Mouse (Mus musculus): ENCODE data around the gene Foxc1.

Foxc1 gene

GRCm38 (mm10) chr13:31806428-31806832 is at the start of gene Foxc1:
Foxc1 (plus strand) TSS chr13:31806633.
- no peak for DNase-seq (ENCODE audit: low read depth, low spot score)

GRCm38 (mm10) chr13:31760411-31760810 is 46.0 kb upstream of the Foxc1 start:
- no peak for DNase-seq (ENCODE audit: low read depth, low spot score)

GRCm38 (mm10) chr13:31761057-31761456 is 45.4 kb upstream of the Foxc1 start:
- DNase-seq (ENCODE audit: low read depth, low spot score) = no peak

- no peak for DNase-seq (ENCODE audit: low read depth, low spot score)
These were observed 42.0 kb upstream of the Foxc1 start for GRCm38 (mm10) chr13:31764419-31764818.

- DNase-seq (ENCODE audit: low read depth, low spot score) = no peak
These were observed 40.9 kb upstream of the Foxc1 start for GRCm38 (mm10) chr13:31765564-31765963.

- DNase-seq (ENCODE audit: low read depth, low spot score) = no peak
These were observed 33.6 kb upstream of the Foxc1 start for GRCm38 (mm10) chr13:31772882-31773281.

GRCm38 (mm10) chr13:31775762-31776161 is 30.7 kb upstream of the Foxc1 start:
- DNase-seq (ENCODE audit: low read depth, low spot score) = no peak

GRCm38 (mm10) chr13:31779281-31779981 is 27.0 kb upstream of the Foxc1 start:
- no peak for DNase-seq (ENCODE audit: low read depth, low spot score)

- no peak for DNase-seq (ENCODE audit: low read depth, low spot score)
These were observed 26.1 kb upstream of the Foxc1 start for GRCm38 (mm10) chr13:31780299-31780698.

- DNase-seq (ENCODE audit: low read depth, low spot score) = no peak
These were observed 24.4 kb upstream of the Foxc1 start for GRCm38 (mm10) chr13:31782063-31782462.

- no peak for DNase-seq (ENCODE audit: low read depth, low spot score)
These were observed 21.7 kb upstream of the Foxc1 start for GRCm38 (mm10) chr13:31784757-31785156.

- DNase-seq (ENCODE audit: low read depth, low spot score) = peak; percentile 53
These were observed 13.8 kb upstream of the Foxc1 start for GRCm38 (mm10) chr13:31792480-31793132.

GRCm38 (mm10) chr13:31793163-31793562 is 13.3 kb upstream of the Foxc1 start:
- DNase-seq (ENCODE audit: low read depth, low spot score) = no peak

GRCm38 (mm10) chr13:31797346-31797745 is 9.1 kb upstream of the Foxc1 start:
- no peak for DNase-seq (ENCODE audit: low read depth, low spot score)

GRCm38 (mm10) chr13:31798075-31798474 is 8.4 kb upstream of the Foxc1 start:
- DNase-seq (ENCODE audit: low read depth, low spot score) = no peak

GRCm38 (mm10) chr13:31800581-31801576 is 5.6 kb upstream of the Foxc1 start:
- peak; percentile 41 for DNase-seq (ENCODE audit: low read depth, low spot score)

GRCm38 (mm10) chr13:31801703-31802305 is 4.6 kb upstream of the Foxc1 start:
- no peak for DNase-seq (ENCODE audit: low read depth, low spot score)

GRCm38 (mm10) chr13:31802447-31802846 is 4.0 kb upstream of the Foxc1 start:
- DNase-seq (ENCODE audit: low read depth, low spot score) = no peak

- DNase-seq (ENCODE audit: low read depth, low spot score) = no peak
These were observed 3.0 kb upstream of the Foxc1 start for GRCm38 (mm10) chr13:31803166-31804093.

GRCm38 (mm10) chr13:31804571-31804970 is 1.9 kb upstream of the Foxc1 start:
- no peak for DNase-seq (ENCODE audit: low read depth, low spot score)
